18 mouse cellular contexts compared by ENCODE assay signal in the genomic region with DNA sequence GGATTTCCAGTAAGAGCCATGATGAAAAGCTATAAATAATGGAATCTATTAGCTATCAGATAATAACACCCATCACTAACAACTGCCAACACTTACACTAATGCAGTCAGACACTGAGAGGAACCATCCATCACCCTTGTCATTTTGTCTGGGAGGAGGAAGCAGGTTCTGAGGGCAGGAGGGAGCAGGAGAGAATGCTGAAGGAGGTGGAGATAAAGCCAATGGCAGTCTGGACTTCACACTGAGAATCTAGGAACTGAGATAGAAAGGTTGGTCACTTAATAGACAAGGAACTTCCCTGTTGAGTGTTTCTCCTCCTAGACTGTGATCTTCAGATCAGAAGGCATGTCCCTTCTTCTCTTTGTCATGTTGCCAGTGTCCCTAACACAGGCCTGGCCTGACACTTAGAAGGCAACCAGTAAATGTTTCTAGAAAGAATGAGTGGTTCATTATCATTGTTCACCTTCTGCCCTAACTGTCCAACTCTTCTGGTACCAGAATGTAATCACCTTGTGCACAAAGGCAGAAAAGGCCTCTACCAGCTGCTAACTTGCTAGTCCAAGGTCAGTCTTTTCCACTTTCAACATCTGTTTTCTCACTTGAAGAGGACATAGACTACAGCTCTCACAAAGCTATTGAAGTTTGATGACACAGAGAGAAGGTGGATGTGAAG.
A peak's percentile ranks its signal among the peaks of the same experiment; 100 is the strongest.
DNase-seq lines count a peak whose midpoint lies in the region; TF ChIP-seq lines count a peak whose summit lies in the region.
"Had no signal": no experiment of that assay in that cellular context is flagged by ENCODE, and none has a peak within 500 bp of the region (broad histone marks: within the 10 kb centered on the region; RNA-seq: fewer than 3 reads in every experiment).

No protein-coding gene starts in this region.

- no peaks in the 10 kb centered on the region for H3K27me3 ChIP-seq in kidney, adult 2 months (replicated peaks; ENCODE audit: control insufficient read depth, insufficient read depth, low read length)
- H3K27me3 ChIP-seq: heart, embryonic 12.5 days; hindbrain, embryonic 13.5 days; midbrain, embryonic 13.5 days; neural tube, embryonic 12.5 days had no signal

- peak; percentile 21 for DNase-seq in embryo, embryonic 10 days (ENCODE audit: low spot score)
- no peak for DNase-seq in embryo, embryonic 10.5 days (ENCODE audit: low spot score)
- no peak for DNase-seq in kidney, adult 2 months
- DNase-seq in kidney, postnatal 4 days = no peak
- no peak for DNase-seq in right cerebral cortex, adult 18-20 months
- DNase-seq in lung, adult 18-20 months = no peak
- DNase-seq: adrenal gland, postnatal 25 days; cerebellum, adult 11 months; cerebellum, adult 9-11 months; heart, postnatal 10 days; kidney, postnatal 25 days; spleen, adult 18-20 months had no signal

- TF ChIP-seq POLR2A in kidney, adult 2 months (IDR thresholded peaks at IDR 0.05; ENCODE audit: low read depth, low read length) = no peak
- no peak for TF ChIP-seq POLR2A in bone marrow macrophage, adult 2 months (IDR thresholded peaks at IDR 0.05; ENCODE audit: borderline replicate concordance, low read depth, low read length)

- 0 out of 2 replicates have a peak, but pooled peaks cover 8% of the 10 kb centered on the region for H3K4me1 ChIP-seq in kidney, adult 2 months (ENCODE audit: control insufficient read depth, insufficient read depth, low read length)
- H3K4me1 ChIP-seq in bone marrow macrophage, adult 2 months (ENCODE audit: control insufficient read depth, insufficient read depth, low read length) = peaks cover 57% of the 10 kb centered on the region
- H3K4me1 ChIP-seq: neural tube, embryonic 12.5 days had no signal

- no peaks in the 10 kb centered on the region for H3K36me3 ChIP-seq in kidney, adult 2 months (ENCODE audit: control insufficient read depth, insufficient read depth, low read length)
- no peaks in the 10 kb centered on the region for H3K36me3 ChIP-seq in macrophage (ENCODE audit: inconsistent target)
- H3K36me3 ChIP-seq: heart, embryonic 12.5 days; hindbrain, embryonic 13.5 days; midbrain, embryonic 13.5 days; neural tube, embryonic 12.5 days had no signal

- no peaks in the 10 kb centered on the region for H3K79me2 ChIP-seq in macrophage (ENCODE audit: inconsistent target)

- H3K4me3 ChIP-seq in kidney, adult 2 months (ENCODE audit: insufficient read depth, low read depth, low read length) = no peak overlapping the region
- H3K4me3 ChIP-seq in bone marrow macrophage, adult 2 months (ENCODE audit: insufficient read depth, low read length) = no peak overlapping the region
- no peak overlapping the region for H3K4me3 ChIP-seq in macrophage (ENCODE audit: inconsistent target)
- H3K4me3 ChIP-seq: heart, embryonic 12.5 days; hindbrain, embryonic 13.5 days; midbrain, embryonic 13.5 days; neural tube, embryonic 12.5 days had no signal

- peak overlapping the region; percentile 16; the same call in 1 of the 2 replicates for H3K27ac ChIP-seq in kidney, adult 2 months (ENCODE audit: insufficient read depth, low read depth, low read length)
- H3K27ac ChIP-seq in bone marrow macrophage, adult 2 months (ENCODE audit: insufficient read depth, low read depth, low read length) = peak overlapping the region; percentile 98
- H3K27ac ChIP-seq in macrophage = peak overlapping the region; percentile 87
- H3K27ac ChIP-seq: hindbrain, embryonic 13.5 days; midbrain, embryonic 13.5 days; neural tube, embryonic 12.5 days had no signal

- TF ChIP-seq CTCF in kidney, adult 2 months (conservative IDR thresholded peaks at IDR 0.05; ENCODE audit: insufficient read depth, insufficient read length, low read depth, low read length) = no peak
- no peak for TF ChIP-seq CTCF in bone marrow macrophage, adult 2 months (IDR thresholded peaks at IDR 0.05; ENCODE audit: low read depth, low read length)

Comparison
In these comparisons a context has a peak if more than half of its experiments do, and no peak if none do; other contexts are left out.
1. H3K27ac ChIP-seq: peak in every context shown above with its lines; median percentile 98 in bone marrow macrophage, adult 2 months; 87 in macrophage; 16 in kidney, adult 2 months.